Mouse (Mus musculus) frontal cortex, postnatal 10 days (tissue): ENCODE data around the gene Vps13d.

Experiments used
- DNase-seq, 2 experiments: peaks; one replicate each; pipeline ENCODE4 v3.0.0; 2022; ENCODE audit warnings: low spot score in 2 of 2, mixed read lengths in 1 of 2

The Vps13d gene

GRCm38 (mm10) chr4:145194559-145195162 lies at the start of gene Vps13d:
Gene Vps13d (minus strand): TSS chr4:145195005.
- DNase-seq, result peak; percentile 79 to 88

GRCm38 (mm10) chr4:145242719-145243350 lies 48.0 kb upstream of the Vps13d start:
- no peak for DNase-seq

GRCm38 (mm10) chr4:145240723-145241231 lies 46.0 kb upstream of the Vps13d start:
- no peak for DNase-seq

GRCm38 (mm10) chr4:145239049-145239830 lies 44.4 kb upstream of the Vps13d start:
- DNase-seq, result peak; percentile 47 to 53

GRCm38 (mm10) chr4:145236027-145236426 lies 41.2 kb upstream of the Vps13d start:
- no peak for DNase-seq

GRCm38 (mm10) chr4:145233487-145234228 lies 38.9 kb upstream of the Vps13d start:
- no peak for DNase-seq

GRCm38 (mm10) chr4:145231732-145232131 lies 36.9 kb upstream of the Vps13d start:
- DNase-seq, result no peak

- no peak for DNase-seq
Observed at GRCm38 (mm10) chr4:145230647-145231046, 35.8 kb upstream of the Vps13d start.

- no peak for DNase-seq
Observed at GRCm38 (mm10) chr4:145229524-145230163, 34.8 kb upstream of the Vps13d start.

- no peak for DNase-seq
Observed at GRCm38 (mm10) chr4:145229051-145229450, 34.2 kb upstream of the Vps13d start.

- DNase-seq, result no peak
Observed at GRCm38 (mm10) chr4:145224613-145225012, 29.8 kb upstream of the Vps13d start.

- no peak for DNase-seq
Observed at GRCm38 (mm10) chr4:145222064-145222463, 27.3 kb upstream of the Vps13d start.

GRCm38 (mm10) chr4:145221379-145221778 lies 26.6 kb upstream of the Vps13d start:
- DNase-seq, result no peak

- no peak for DNase-seq
Observed at GRCm38 (mm10) chr4:145220001-145220400, 25.2 kb upstream of the Vps13d start.

GRCm38 (mm10) chr4:145219240-145219985 lies 24.6 kb upstream of the Vps13d start:
- peak in 1 of 2 experiments; percentile 26 for DNase-seq

GRCm38 (mm10) chr4:145217837-145218236 lies 23.0 kb upstream of the Vps13d start:
- DNase-seq, result no peak

- DNase-seq, result no peak
Observed at GRCm38 (mm10) chr4:145217046-145217445, 22.2 kb upstream of the Vps13d start.

GRCm38 (mm10) chr4:145215396-145215795 lies 20.6 kb upstream of the Vps13d start:
- DNase-seq, result peak in 1 of 2 experiments; percentile 20

GRCm38 (mm10) chr4:145214786-145215174 lies 20.0 kb upstream of the Vps13d start:
- no peak for DNase-seq

- peak; percentile 81 to 86 for DNase-seq
Observed at GRCm38 (mm10) chr4:145213999-145214785, 19.4 kb upstream of the Vps13d start.
